Mouse (Mus musculus): ENCODE measurements at regions not wholly inside any gene's neighbourhood (a gene's known extent, or its start where the extent isn't known, plus 50 kb on each side); places are given as distances from the start of the nearest gene placed in this dataset.

- no peak for DNase-seq (ENCODE audit: low spot score)
Measured at GRCm38 (mm10) chr6:93257130-93257841, 314.0 kb upstream of the Adamts9 start.

DNA sequence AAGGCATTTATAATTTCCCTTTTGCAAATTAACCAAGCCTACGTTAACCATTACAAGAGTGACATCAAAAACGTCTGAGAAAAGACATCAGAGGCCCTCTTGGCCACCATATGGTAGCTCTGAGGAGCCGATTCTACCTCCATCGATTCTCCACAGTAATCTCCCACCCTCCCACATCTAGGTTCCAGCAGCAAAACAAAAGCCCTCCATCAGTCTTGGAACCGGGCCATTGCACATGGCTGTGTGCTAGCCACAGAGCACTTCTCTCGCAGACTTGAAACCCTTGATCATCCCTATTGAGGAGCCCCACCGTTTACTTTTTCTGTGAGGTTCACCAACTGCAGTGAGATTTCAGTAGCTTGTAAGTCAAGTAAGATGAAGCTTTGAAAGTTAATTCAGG, 310.5 kb upstream of the Adamts9 start:
- no peak for DNase-seq (ENCODE audit: low spot score)

- DNase-seq (ENCODE audit: low spot score): no peak
Measured at GRCm38 (mm10) chr6:93248973-93249372, 305.7 kb upstream of the Adamts9 start.

GRCm38 (mm10) chr6:93246498-93247242, 303.4 kb upstream of the Adamts9 start:
- DNase-seq (ENCODE audit: low spot score): no peak

- no peak for DNase-seq (ENCODE audit: low spot score)
Measured at GRCm38 (mm10) chr6:93235550-93235949, 292.3 kb upstream of the Adamts9 start.

- peak; percentile 5 for DNase-seq (ENCODE audit: low spot score)
Measured at GRCm38 (mm10) chr6:93232636-93233035, 289.3 kb upstream of the Adamts9 start.

- DNase-seq (ENCODE audit: low spot score): no peak
Measured at GRCm38 (mm10) chr6:93230450-93230849, 287.2 kb upstream of the Adamts9 start.

DNA sequence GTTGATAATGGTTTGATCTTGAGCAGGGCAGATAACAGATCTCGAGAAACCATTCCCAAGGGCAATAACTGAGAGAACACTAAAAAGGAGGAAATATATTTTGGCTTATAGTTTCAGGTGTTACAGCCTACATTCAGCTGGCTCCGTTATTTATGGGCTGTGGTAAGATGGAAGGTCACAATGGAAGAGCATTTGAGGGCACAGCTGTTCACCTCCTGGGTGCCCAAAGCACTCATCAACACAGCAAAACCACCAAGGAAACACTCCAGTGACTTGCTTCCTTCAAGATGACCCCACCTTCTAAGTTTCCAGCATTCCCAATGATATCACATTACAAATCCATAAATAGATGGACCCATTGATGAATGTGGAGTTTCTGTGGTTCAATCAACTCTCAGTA, 286.0 kb upstream of the Adamts9 start:
- DNase-seq (ENCODE audit: low spot score): no peak

DNA sequence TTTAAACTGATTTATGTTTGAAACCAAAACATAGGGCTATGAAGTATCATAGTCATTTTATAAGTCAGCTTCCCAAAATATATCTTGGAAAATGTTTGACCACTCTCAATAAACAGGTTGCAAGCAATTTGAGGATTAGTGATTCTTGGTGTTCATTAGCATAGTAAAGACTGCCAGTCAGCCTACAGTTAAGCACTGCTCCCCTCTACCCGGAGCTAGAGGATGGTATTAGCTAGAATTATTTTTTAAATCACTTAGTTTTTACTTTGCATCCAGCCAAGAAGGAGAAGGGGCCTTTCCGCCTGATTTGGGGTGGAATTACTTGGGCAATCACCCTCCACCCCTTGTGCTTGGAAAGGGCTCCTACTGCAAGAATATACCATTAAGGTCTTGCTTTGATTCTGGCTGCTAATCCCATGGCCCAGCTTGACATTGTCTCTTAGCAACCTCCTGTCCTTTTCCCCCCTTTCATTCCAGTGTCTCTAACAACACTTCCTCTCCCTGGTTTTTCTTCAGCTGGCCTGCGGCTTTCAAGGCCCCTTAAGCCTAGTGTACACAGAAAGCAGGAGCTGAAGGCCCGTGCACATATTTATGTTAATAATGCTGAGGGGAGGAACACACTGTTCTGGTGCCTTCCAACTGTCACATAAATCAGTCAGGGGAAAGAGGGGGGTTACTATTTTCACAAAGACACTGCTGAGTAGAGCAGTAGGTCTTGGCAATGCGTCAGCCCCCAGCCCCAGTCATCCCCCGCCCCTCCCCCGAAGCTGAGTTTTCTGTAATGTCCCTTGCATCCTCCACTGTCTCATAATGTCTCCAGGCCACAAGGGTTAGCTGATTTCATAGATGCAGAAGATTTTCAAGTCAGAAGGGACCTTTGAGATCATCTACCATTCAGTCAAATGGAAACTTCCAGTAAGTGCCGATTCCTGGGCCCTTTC, 280.6 kb upstream of the Adamts9 start:
- DNase-seq (ENCODE audit: low spot score): peak; percentile 53

GRCm38 (mm10) chr6:93218015-93218593, 274.8 kb upstream of the Adamts9 start:
- no peak for DNase-seq (ENCODE audit: low spot score)

GRCm38 (mm10) chr6:93200886-93201285, 257.6 kb upstream of the Adamts9 start:
- no peak for DNase-seq (ENCODE audit: low spot score)

GRCm38 (mm10) chr6:93194741-93195140, 251.4 kb upstream of the Adamts9 start:
- DNase-seq (ENCODE audit: low spot score): no peak

DNA sequence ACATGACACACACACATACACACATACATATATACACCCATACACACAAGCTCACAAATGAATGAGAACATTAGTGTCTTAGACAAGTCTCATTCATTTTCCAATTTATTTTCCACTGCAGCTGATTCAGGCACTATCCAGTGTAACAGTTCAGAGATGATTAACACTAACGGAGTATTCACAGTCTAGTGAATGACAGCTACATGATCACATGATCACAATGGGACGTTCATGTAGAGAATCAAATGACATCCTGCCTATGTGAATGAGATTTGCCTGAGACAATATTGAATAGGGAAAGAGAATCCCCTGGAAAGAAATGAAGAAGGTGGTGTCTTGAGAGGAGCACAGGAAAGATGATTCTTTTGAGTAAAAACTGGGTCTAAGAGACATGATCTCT, 249.7 kb upstream of the Adamts9 start:
- no peak for DNase-seq (ENCODE audit: low spot score)

DNA sequence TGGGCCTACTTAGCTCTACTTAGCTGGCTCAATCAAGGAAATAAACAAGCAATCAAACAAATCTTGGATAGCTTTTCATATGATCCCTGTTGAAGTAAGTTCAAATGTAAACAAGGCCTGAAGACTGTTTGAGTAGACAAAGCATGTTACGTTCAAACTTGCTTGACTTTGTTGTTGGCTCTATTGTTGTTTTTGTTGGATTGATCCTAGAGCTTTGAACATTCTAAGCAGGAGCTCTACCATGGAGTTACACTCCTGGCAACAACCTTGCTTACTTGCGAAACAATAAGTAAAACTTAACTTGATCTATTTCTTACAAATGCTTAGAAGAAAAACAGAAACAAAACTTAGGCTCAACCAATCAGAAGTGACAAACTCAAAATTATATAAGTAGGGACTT, 247.7 kb upstream of the Adamts9 start:
- DNase-seq (ENCODE audit: low spot score): no peak

- no peak for DNase-seq (ENCODE audit: low spot score)
Measured at GRCm38 (mm10) chr6:93168526-93168925, 225.2 kb upstream of the Adamts9 start.

- peak; percentile 30 for DNase-seq (ENCODE audit: low spot score)
Measured at GRCm38 (mm10) chr6:93167281-93167680, 224.0 kb upstream of the Adamts9 start.

DNA sequence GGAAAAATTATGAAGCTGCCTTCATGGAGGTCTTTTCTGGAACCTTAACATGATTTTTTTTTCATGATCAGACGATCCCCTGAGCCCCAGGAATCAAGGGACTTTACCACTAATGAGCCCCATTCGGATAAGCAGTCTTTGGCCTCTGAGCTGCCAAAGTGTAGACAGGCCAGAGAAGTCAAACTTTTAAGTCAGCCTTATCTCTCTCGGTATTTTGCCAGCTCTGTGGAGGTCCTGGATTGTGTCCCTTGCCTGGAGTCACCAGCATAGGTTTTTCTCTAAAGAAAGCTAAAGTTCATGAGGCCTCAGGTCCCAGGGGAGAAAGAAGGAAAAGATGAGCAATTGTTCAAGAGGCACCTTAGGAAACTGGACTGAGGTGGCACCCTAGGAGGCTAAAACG, 222.7 kb upstream of the Adamts9 start:
- DNase-seq (ENCODE audit: low spot score): no peak

- DNase-seq (ENCODE audit: low spot score): no peak
Measured at GRCm38 (mm10) chr6:93152431-93153208, 209.3 kb upstream of the Adamts9 start.

- DNase-seq (ENCODE audit: low spot score): no peak
Measured at GRCm38 (mm10) chr6:93150531-93150930, 207.2 kb upstream of the Adamts9 start.

DNA sequence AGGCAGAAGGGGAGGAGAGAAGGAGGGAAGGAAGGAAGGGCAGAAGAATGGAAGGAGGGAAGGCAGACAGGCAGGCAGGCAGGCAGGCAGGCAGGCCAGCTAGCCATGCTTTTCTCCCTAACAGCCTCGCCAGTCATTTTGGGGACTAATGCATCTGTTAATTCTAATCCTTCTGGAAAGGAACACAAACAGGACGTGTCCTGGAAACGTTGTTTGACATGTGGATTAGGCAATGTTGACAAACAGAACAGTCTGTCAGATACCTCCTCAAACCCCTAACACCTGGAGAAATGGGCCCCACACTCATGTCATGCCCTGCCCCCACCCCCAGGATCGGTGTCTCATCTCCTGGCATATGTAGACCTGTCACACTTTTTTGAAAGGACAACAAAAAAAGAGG, 206.7 kb upstream of the Adamts9 start:
- DNase-seq (ENCODE audit: low spot score): no peak

DNA sequence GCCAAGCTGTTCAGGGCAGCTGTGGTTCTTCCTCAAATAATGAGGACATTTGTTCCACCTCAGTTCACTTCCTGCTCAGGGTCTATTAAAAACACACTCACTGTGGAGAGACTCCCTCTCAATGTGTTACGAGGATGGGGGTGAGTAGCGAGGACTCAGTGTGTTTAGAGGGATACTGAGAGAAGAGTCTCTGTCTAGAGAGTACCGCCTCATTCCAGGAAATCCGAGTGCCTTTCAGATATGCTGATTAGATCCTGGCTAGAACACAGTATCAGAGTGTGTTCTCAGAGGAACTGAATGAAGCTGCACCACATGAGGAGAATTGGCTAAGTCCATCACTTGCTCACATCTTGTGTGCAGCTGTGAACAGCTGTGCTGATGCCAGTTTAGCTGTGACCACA, 197.0 kb upstream of the Adamts9 start:
- no peak for DNase-seq (ENCODE audit: low spot score)

Measured in ovary, adult 18-20 months (tissue).